8 mouse cellular contexts compared by ENCODE assay signal in the genomic region with DNA sequence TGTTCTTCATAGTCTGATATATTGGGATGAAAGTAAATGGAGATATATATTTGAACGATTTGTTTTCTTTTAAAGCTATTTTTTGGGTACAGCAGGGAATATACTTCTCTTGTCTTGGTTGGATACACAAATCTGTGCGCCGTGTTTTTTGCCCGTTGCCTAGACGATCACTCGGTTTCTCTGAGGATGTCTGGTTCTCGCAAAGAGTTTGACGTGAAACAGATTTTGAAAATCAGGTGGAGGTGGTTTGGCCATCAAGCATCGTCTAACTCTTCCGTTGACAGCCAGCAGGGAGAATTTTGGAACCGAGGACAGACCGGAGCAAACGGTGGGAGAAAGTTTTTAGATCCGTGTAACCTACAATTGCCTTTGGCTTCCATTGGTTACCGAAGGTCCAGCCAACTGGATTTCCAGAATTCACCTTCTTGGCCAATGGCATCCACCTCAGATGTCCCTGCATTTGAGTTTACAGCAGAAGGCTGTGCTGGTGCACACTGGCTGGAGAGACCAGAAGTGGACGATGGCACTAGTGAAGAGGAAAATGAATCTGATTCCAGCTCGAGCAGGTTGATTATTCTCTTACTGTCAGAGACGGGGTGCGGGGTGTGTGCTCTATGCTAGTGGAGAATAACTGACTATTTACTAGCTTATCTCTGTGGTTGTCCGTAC. TPM values are rescaled to one million over a fixed set of nuclear protein-coding genes. Genes with fewer than 3 reads are reported as not detected.
DNase-seq lines count a peak whose midpoint lies in the region; ATAC-seq and TF ChIP-seq lines count a peak whose summit lies in the region.

No protein-coding gene starts in this region.

- H3K9ac ChIP-seq in hindbrain, embryonic 16.5 days (ENCODE audit: low read depth, low read length): peak overlapping the region; percentile 70
- no peak overlapping the region for H3K9ac ChIP-seq in liver, postnatal 0 days (replicated peaks)
- peak overlapping the region; percentile 51 for H3K9ac ChIP-seq in stomach, embryonic 16.5 days (ENCODE audit: low read length)

- peak; percentile 55 for ATAC-seq in hindbrain, embryonic 16.5 days
- no peak for ATAC-seq in liver, postnatal 0 days
- no peak for ATAC-seq in stomach, embryonic 16.5 days (ENCODE audit: insufficient read depth, low FRiP score)

- H3K9me3 ChIP-seq in embryonic facial prominence, embryonic 10.5 days: no peaks in the 10 kb centered on the region
- H3K9me3 ChIP-seq in hindbrain, embryonic 16.5 days (ENCODE audit: control insufficient read depth, low read length): no peaks in the 10 kb centered on the region
- no peaks in the 10 kb centered on the region for H3K9me3 ChIP-seq in liver, postnatal 0 days (ENCODE audit: low read length)
- no peaks in the 10 kb centered on the region for H3K9me3 ChIP-seq in stomach, embryonic 16.5 days (replicated peaks; ENCODE audit: control insufficient read depth, low read length)

- H3K36me3 ChIP-seq in embryonic facial prominence, embryonic 10.5 days (replicated peaks): no peaks in the 10 kb centered on the region
- H3K36me3 ChIP-seq in hindbrain, embryonic 16.5 days (ENCODE audit: control insufficient read depth, insufficient read depth, low read length): no peaks in the 10 kb centered on the region
- H3K36me3 ChIP-seq in liver, postnatal 0 days (replicated peaks; ENCODE audit: insufficient read depth, low read length): no peaks in the 10 kb centered on the region
- H3K36me3 ChIP-seq in stomach, embryonic 16.5 days (ENCODE audit: control insufficient read depth, insufficient read depth, low read length): no peaks in the 10 kb centered on the region

- no peak for TF ChIP-seq CTCF in liver, postnatal 0 days (IDR thresholded peaks at IDR 0.05; ENCODE audit: low read depth)

- H3K4me2 ChIP-seq in hindbrain, embryonic 16.5 days (ENCODE audit: low read length): peak overlapping the region; percentile 66
- H3K4me2 ChIP-seq in liver, postnatal 0 days (ENCODE audit: low read depth, low read length): peak overlapping the region; percentile 57
- H3K4me2 ChIP-seq in stomach, embryonic 16.5 days (ENCODE audit: low read depth, low read length): peak overlapping the region; percentile 60

- no peaks in the 10 kb centered on the region for H3K27me3 ChIP-seq in embryonic facial prominence, embryonic 10.5 days (replicated peaks; ENCODE audit: low read depth, poor library complexity, severe bottlenecking)
- H3K27me3 ChIP-seq in hindbrain, embryonic 16.5 days (replicated peaks; ENCODE audit: control insufficient read depth, insufficient read depth, low read length): no peaks in the 10 kb centered on the region
- H3K27me3 ChIP-seq in liver, postnatal 0 days (ENCODE audit: insufficient read depth, low read length): no peaks in the 10 kb centered on the region
- H3K27me3 ChIP-seq in stomach, embryonic 16.5 days (ENCODE audit: control insufficient read depth, insufficient read depth, low read length): no peaks in the 10 kb centered on the region

- peaks cover 11% of the 10 kb centered on the region for H3K4me1 ChIP-seq in embryonic facial prominence, embryonic 10.5 days
- H3K4me1 ChIP-seq in hindbrain, embryonic 16.5 days (ENCODE audit: control insufficient read depth, insufficient read depth, low read depth, low read length): peaks cover 2% of the 10 kb centered on the region
- H3K4me1 ChIP-seq in liver, postnatal 0 days (ENCODE audit: insufficient read depth): no peaks in the 10 kb centered on the region
- H3K4me1 ChIP-seq in stomach, embryonic 16.5 days (ENCODE audit: control insufficient read depth, insufficient read depth, low read length): no peaks in the 10 kb centered on the region

- DNase-seq in left cerebral cortex, adult 18-20 months (ENCODE audit: low spot score in 2 of 2): peak; percentile 12 to 38
- DNase-seq in left cerebral cortex, adult 11 months (ENCODE audit: low spot score): no peak
- DNase-seq in embryonic facial prominence, embryonic 10.5 days (ENCODE audit: low spot score): peak; percentile 22
- no peak for DNase-seq in liver, postnatal 0 days
- DNase-seq in lung, postnatal 25 days (ENCODE audit: low spot score): no peak
- DNase-seq in spleen, adult 18-20 months: no peak

- peak overlapping the region; percentile 73 for H3K27ac ChIP-seq in embryonic facial prominence, embryonic 10.5 days (replicated peaks)
- H3K27ac ChIP-seq in hindbrain, embryonic 16.5 days (ENCODE audit: low read depth, low read length): peak overlapping the region; percentile 85
- H3K27ac ChIP-seq in liver, postnatal 0 days (ENCODE audit: low read depth): no peak overlapping the region
- no peak overlapping the region for H3K27ac ChIP-seq in stomach, embryonic 16.5 days (ENCODE audit: low read length)

- WGBS in embryonic facial prominence, embryonic 10.5 days: 17% methylated on average over 20 of the region's 20 CpGs
- 3% methylated on average over 20 of the region's 20 CpGs for WGBS in hindbrain, embryonic 16.5 days
- 43% methylated on average over 20 of the region's 20 CpGs for WGBS in liver, postnatal 0 days (ENCODE audit: insufficient replicate concordance)
- WGBS in stomach, embryonic 16.5 days: 24% methylated on average over 20 of the region's 20 CpGs

- peak overlapping the region; percentile 59 for H3K4me3 ChIP-seq in embryonic facial prominence, embryonic 10.5 days
- peak overlapping the region; percentile 59 for H3K4me3 ChIP-seq in hindbrain, embryonic 16.5 days (ENCODE audit: low read length)
- H3K4me3 ChIP-seq in liver, postnatal 0 days (ENCODE audit: low read depth, low read length): 0 out of 2 replicates have a peak overlapping the region, but pooled peaks have one; percentile 9
- H3K4me3 ChIP-seq in stomach, embryonic 16.5 days (replicated peaks; ENCODE audit: low read length): peak overlapping the region; percentile 40

- TF ChIP-seq EP300 in liver, postnatal 0 days (IDR thresholded peaks at IDR 0.05; ENCODE audit: low read depth): no peak

RNA-seq across cellular contexts. Expression of gene Klhl5, which starts 24.0 kb away (rescaled TPM):
- total RNA-seq in left cerebral cortex, adult 18-20 months (2021): 10 to 100 TPM; 34.1 to 34.5 TPM
- 10.4 and 13.0 TPM in 2 replicates for polyA plus RNA-seq in embryonic facial prominence, embryonic 10.5 days (2016; fragmentation: Nextera tagmentation; extraction: Ambion mirVana)
- polyA plus RNA-seq in hindbrain, embryonic 16.5 days (2015; fragmentation: Nextera tagmentation; extraction: Ambion mirVana): 48.7 and 52.4 TPM in 2 replicates
- 5.2 and 5.6 TPM in 2 replicates for polyA plus RNA-seq in liver, postnatal 0 days (2015; fragmentation: Nextera tagmentation; extraction: Ambion mirVana)
- 7.2 and 8.5 TPM in 2 replicates for polyA plus RNA-seq in stomach, embryonic 16.5 days (2015; fragmentation: Nextera tagmentation; extraction: Ambion mirVana)

RNA-seq across cellular contexts. Expression of gene Tmem156, which starts 39.4 kb away (rescaled TPM):
- total RNA-seq in left cerebral cortex, adult 18-20 months (2021): under 1 TPM in 1 of 2 experiments, not detected in 1; 0.53 TPM
- 0.16 TPM in 1 of 2 replicates, not detected in the other for polyA plus RNA-seq in embryonic facial prominence, embryonic 10.5 days (2016; fragmentation: Nextera tagmentation; extraction: Ambion mirVana)
- 0.16 TPM in 1 of 2 replicates, not detected in the other for polyA plus RNA-seq in hindbrain, embryonic 16.5 days (2015; fragmentation: Nextera tagmentation; extraction: Ambion mirVana)
- polyA plus RNA-seq in liver, postnatal 0 days (2015; fragmentation: Nextera tagmentation; extraction: Ambion mirVana): 0.67 and 1.2 TPM in 2 replicates
- polyA plus RNA-seq in stomach, embryonic 16.5 days (2015; fragmentation: Nextera tagmentation; extraction: Ambion mirVana): 1.7 and 1.9 TPM in 2 replicates

Comparison
In these comparisons a context has a peak if more than half of its experiments do, and no peak if none do; other contexts are left out.
1. DNase-seq: peak in left cerebral cortex, adult 18-20 months (2 of 2) and embryonic facial prominence, embryonic 10.5 days (single experiment); none in left cerebral cortex, adult 11 months (single experiment), liver, postnatal 0 days (single experiment), lung, postnatal 25 days (single experiment) and spleen, adult 18-20 months (0 of 2).
2. H3K27ac ChIP-seq: peak in embryonic facial prominence, embryonic 10.5 days (single experiment) and hindbrain, embryonic 16.5 days (single experiment); none in liver, postnatal 0 days (single experiment) and stomach, embryonic 16.5 days (single experiment).
3. H3K4me3 ChIP-seq: peak in every context shown above with its lines; median percentile 59 in embryonic facial prominence, embryonic 10.5 days; 59 in hindbrain, embryonic 16.5 days; 40 in stomach, embryonic 16.5 days; 9 in liver, postnatal 0 days.
4. Peak in every context shown above with its lines, with median percentiles within 50 percentile points of each other: H3K4me2 ChIP-seq.